Mouse (Mus musculus) heart, postnatal 0 days (tissue): ENCODE data around the gene Plekha8. TPM values are rescaled to one million over a fixed set of nuclear protein-coding genes. Genes with fewer than 3 reads are reported as not detected.

Experiments used
- ATAC-seq: fragments of 200-750 bp; cut with Nextera tagmentation; 2 replicates; pipeline ENCODE4 v1.8.0; 2017; ENCODE audit warnings: low read depth, moderate number of reproducible peaks, moderate library complexity; ENCODE audit not compliant: insufficient read depth
- DNase-seq: peaks from one replicate; pipeline ENCODE4 v3.0.0-alpha.2; 2016; ENCODE audit warnings: low spot score
- H3K27ac ChIP-seq: fragments of 300-500 bp; sonication (generic); 2 replicates; pipeline ENCODE4 v1.5.1; 2014; ENCODE audit warnings: low read depth, mild to moderate bottlenecking
- H3K27me3 ChIP-seq: fragments of 300-500 bp; sonication (generic); 2 replicates; pipeline ENCODE4 v1.6.1; 2014; ENCODE audit warnings: low read length, mixed read lengths; ENCODE audit not compliant: control insufficient read depth, insufficient read depth
- H3K36me3 ChIP-seq: fragments of 300-500 bp; sonication (generic); replicated peaks from 2 replicates; pipeline ENCODE4 v1.6.1; 2014; ENCODE audit warnings: low read length, mixed read lengths; ENCODE audit not compliant: control insufficient read depth, insufficient read depth
- H3K4me1 ChIP-seq: fragments of 300-500 bp; sonication (generic); 2 replicates; pipeline ENCODE4 v1.6.1; 2014; ENCODE audit warnings: antibody characterized with exemption; ENCODE audit not compliant: control insufficient read depth, insufficient read depth
- H3K4me2 ChIP-seq: fragments of 300-500 bp; sonication (generic); 2 replicates; pipeline ENCODE4 v1.6.1; 2014; ENCODE audit warnings: low read depth, mild to moderate bottlenecking, low read length, moderate library complexity
- H3K4me3 ChIP-seq: fragments of 300-500 bp; sonication (generic); 2 replicates; pipeline ENCODE4 v1.5.1; 2014; ENCODE audit warnings: low read depth, low read length
- H3K9ac ChIP-seq: fragments of 300-500 bp; sonication (generic); replicated peaks from 2 replicates; pipeline ENCODE4 v1.6.1; 2014; ENCODE audit warnings: low read depth, low read length, mixed read lengths
- H3K9me3 ChIP-seq: fragments of 300-500 bp; sonication (generic); replicated peaks from 2 replicates; pipeline ENCODE4 v1.6.1; 2016; ENCODE audit warnings: low read length; ENCODE audit not compliant: control insufficient read depth
- CTCF ChIP-seq: IDR thresholded peaks from 2 replicates; pipeline ENCODE4 v1.5.1; 2016; ENCODE audit warnings: antibody characterized with exemption, control low read depth, low read depth
- EP300 ChIP-seq: IDR thresholded peaks from 2 replicates; pipeline ENCODE4 v1.6.1; 2016; ENCODE audit warnings: antibody characterized with exemption, low read depth
- WGBS: fragments of 180-500 bp; shearing (Covaris S2); extraction: QIAGEN DNeasy Blood & Tissue Kit; methylation state at CpG from one replicate; pipeline ENCODE4 v1.1.7; 2014; 5-methylcytosine and 5-hydroxymethylcytosine counted together
- polyA plus RNA-seq: library from polyadenylated mRNA; unstranded; fragments of >200 nt; fragmentation: Nextera tagmentation; extraction: Ambion mirVana; gene quantifications from 2 replicates; pipeline ENCODE4 v1.2.1, GENCODE M21; 2015
- total RNA-seq: library from RNA; depleted of rRNA; stranded (reverse); fragments of >200 nt; gene quantifications from 2 replicates; pipeline ENCODE4 v1.2.3, GENCODE M21; 2014; ENCODE audit warnings: low replicate concordance; rRNA removed

Gene Plekha8
- total and polyA plus RNA-seq, 2 experiments from 2014 or later, result 5.3 to 10.0 TPM

GRCm38 (mm10) chr6:54692201-54692600 is 97.3 kb downstream of the Plekha8 start:
- Histone ChIP-seq H3K36me3 (no peaks in the 10 kb centered on the region), H3K4me2 (no peak overlapping the region)
- ATAC-seq, result no peak

DNA sequence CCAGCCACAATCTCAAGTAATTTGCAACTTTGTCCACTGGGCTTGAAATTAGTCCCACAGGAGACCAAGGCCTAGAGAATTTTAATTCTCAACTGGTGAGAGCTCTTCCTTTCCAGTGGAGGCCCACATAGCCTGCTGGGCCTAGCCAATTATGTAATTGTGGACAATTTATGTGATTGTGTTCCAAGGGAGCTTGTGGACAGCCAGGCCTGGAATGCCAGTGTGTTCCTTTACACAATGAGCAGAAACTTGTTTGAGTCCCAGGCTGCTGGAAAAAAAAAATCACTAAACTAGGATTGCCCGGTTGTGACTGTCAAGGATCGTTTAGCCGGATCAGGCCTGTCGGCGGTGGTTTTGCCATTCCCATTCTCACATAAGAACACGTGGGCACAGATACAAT is 98.4 kb downstream of the Plekha8 start:
- Histone ChIP-seq H3K9me3 (no peaks in the 10 kb centered on the region), H3K4me2 (no peak overlapping the region), H3K4me1 (no peaks in the 10 kb centered on the region), H3K36me3 (no peaks in the 10 kb centered on the region), H3K27me3 (no peaks in the 10 kb centered on the region), H3K4me3 (no peak overlapping the region), H3K9ac (no peak overlapping the region), H3K27ac (no peak overlapping the region)
- no peak for DNase-seq
- no peak for ATAC-seq
- WGBS, result 92% methylated on average over 6 of the region's 6 CpGs
- TF ChIP-seq EP300, result no peak
- TF ChIP-seq CTCF, result no peak

More at GRCm38 (mm10) chr6:54692201-54692600, 97.3 kb downstream of the Plekha8 start:
- no peak overlapping the region for H3K4me3 ChIP-seq
- H3K27ac ChIP-seq, result no peak overlapping the region
- DNase-seq, result no peak
- no peak overlapping the region for H3K9ac ChIP-seq
- H3K27me3 ChIP-seq, result no peaks in the 10 kb centered on the region
- no peaks in the 10 kb centered on the region for H3K4me1 ChIP-seq
- WGBS, result 90% methylated on average over 1 of the region's 1 CpGs
- TF ChIP-seq EP300 (no peak), CTCF (no peak)
- H3K9me3 ChIP-seq, result no peaks in the 10 kb centered on the region

Other genes with a start within 250 kb of the Plekha8 start
- gene Wipf3, start 165.5 kb upstream of the Plekha8 start, total RNA-seq, result 5.3 and 5.8 TPM in 2 replicates
- gene Wipf3, start 165.5 kb upstream of the Plekha8 start, polyA plus RNA-seq, result 2.3 and 2.5 TPM in 2 replicates
- gene Scrn1, start 28.6 kb upstream of the Plekha8 start, total RNA-seq, result 8.9 and 14.5 TPM in 2 replicates
- 7.4 and 8.3 TPM in 2 replicates for gene Scrn1, start 28.6 kb upstream of the Plekha8 start, polyA plus RNA-seq
- gene Fkbp14, start 2.2 kb downstream of the Plekha8 start, total RNA-seq, result 16.4 and 27.3 TPM in 2 replicates
- 11.8 and 14.2 TPM in 2 replicates for gene Fkbp14, start 2.2 kb downstream of the Plekha8 start, polyA plus RNA-seq
- 5.6 and 15.0 TPM in 2 replicates for gene Mturn, start 86.5 kb downstream of the Plekha8 start, total RNA-seq
- 3.2 and 4.2 TPM in 2 replicates for gene Mturn, start 86.5 kb downstream of the Plekha8 start, polyA plus RNA-seq
- 7.1 and 31.3 TPM in 2 replicates for gene Znrf2, start 221.8 kb downstream of the Plekha8 start, total RNA-seq
- gene Znrf2, start 221.8 kb downstream of the Plekha8 start, polyA plus RNA-seq, result 3.7 and 4.3 TPM in 2 replicates